Mouse (Mus musculus): ENCODE data around the gene Lipo1. TPM values are rescaled to one million over a fixed set of nuclear protein-coding genes. Genes with fewer than 3 reads are reported as not detected.
"Not testable (repeated sequence)": the region's sequence is repeated elsewhere in the genome, so short reads cannot be mapped to it uniquely, and the experiment has no call there.

Gene Lipo1
- polyA plus RNA-seq (2016; fragmentation: Nextera tagmentation; extraction: Ambion mirVana) = not detected in 2 replicates

DNA sequence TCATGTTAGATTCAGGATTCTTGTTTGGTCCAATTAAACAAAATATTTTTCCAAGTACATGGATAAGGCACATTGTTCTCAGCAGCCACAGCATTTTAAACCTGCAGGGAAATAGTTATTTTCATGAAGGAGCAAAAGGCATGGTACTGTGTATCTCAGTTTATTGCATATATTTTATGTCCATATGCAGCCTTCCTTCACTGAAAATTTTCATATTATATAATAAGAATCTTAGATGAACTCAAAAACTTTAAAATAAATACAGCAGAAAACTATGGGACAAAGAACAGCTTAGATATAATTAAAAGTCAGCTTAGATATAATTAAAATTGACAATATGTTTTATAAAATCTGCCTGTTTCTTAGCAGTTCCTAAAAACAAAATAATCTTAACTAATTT is at the start of gene Lipo1:
Gene Lipo1, minus strand, starts transcription at position 101 of the 400 bp plus-strand sequence.
- H3K4me3 ChIP-seq; H3K9me3 ChIP-seq (replicated peaks); H3K27me3 ChIP-seq (replicated peaks); ATAC-seq; H3K4me1 ChIP-seq; H3K9ac ChIP-seq; H3K27ac ChIP-seq; H3K4me2 ChIP-seq; H3K36me3 ChIP-seq: not testable (repeated sequence)

DNA sequence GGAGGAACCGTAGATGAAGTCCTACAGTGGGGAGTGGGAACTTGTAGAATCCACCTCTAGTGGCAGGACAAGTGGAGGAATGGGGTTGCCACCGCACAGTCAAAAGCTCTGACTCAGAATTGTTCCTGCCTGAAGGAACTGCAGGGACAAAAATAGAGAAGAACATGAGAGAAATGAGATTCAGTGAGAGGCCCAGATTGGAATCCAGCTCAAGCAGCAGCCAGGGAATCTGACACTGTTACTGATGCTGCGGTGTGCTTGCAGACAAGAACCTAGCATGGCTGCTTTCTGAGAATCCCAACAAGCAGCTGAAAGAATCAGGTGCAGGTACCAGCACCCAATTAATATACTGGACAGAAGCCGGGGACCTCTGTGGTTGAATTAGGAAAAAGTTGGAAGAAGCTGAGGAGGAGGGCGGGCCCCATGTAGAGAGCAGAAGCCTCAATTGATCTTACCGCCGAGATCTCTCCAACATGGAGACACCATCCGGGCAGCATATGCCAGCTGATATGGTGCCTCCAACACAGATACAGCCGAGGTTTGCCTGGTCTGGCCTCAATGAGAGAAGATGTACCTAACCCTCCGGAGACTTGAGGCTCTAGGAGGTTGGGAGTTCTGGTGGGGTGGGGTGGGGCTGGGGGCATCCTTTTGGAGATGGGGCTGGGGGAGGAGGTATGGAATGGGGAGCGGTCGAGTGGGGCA is 532 bp downstream of the Lipo1 start:
- no peaks in the 10 kb centered on the region for H3K9me3 ChIP-seq (replicated peaks)
- no peak overlapping the region for H3K9ac ChIP-seq
- no peaks in the 10 kb centered on the region for H3K4me1 ChIP-seq
- H3K4me2 ChIP-seq = no peak overlapping the region
- H3K36me3 ChIP-seq = no peaks in the 10 kb centered on the region
- H3K27ac ChIP-seq = no peak overlapping the region
- no peak for ATAC-seq
- 71% methylated on average over 12 of the region's 12 CpGs for WGBS (ENCODE audit: insufficient replicate concordance)
- H3K27me3 ChIP-seq (replicated peaks) = no peaks in the 10 kb centered on the region
- no peak overlapping the region for H3K4me3 ChIP-seq

DNA sequence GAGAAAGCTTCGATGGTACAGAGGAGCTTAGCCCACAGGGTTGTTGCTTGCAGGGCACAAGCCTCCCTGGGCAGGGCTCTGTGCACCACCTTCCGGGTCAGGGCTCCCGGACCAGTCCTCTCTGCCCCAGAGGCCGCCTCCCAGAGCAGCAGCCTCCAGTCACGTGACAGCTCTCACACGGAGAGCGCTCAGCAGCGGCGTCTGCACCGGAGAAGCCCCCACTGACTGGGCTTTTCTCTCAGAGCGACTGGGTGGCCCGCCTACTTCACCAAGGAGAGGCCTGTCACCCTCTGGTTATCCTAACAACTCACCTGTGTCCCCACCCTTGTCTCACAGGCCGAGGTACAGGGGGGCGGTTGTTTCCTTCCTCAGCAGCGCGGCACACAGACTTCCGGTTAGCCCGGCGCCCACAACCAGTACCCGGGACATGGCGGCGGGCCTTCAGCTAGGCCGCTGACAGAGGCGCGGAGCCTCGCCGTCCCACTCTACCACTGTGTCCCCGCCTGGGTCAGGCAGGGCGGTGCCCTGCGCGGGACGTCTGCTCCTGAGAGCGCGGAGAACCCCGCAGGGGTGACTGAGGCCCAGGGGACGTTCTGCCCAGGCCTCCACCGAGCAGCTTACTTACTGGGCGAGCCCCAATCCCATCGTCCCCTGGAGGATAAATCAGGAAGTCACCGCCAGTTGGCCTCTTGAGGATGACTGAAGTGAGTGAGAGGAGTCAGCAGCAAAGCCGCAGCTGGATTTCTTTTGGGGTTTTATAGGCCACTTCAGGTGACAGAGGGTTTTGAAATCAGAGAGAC is 25.8 kb downstream of the Lipo1 start, which contains the start of gene Lipo3:
Gene Lipo3, minus strand, starts transcription at position 665 of the 800 bp plus-strand sequence.
- not testable (repeated sequence) for H3K36me3 ChIP-seq; H3K4me1 ChIP-seq; H3K9ac ChIP-seq; H3K4me3 ChIP-seq; H3K27ac ChIP-seq; H3K9me3 ChIP-seq (replicated peaks); H3K27me3 ChIP-seq (replicated peaks); H3K4me2 ChIP-seq
- ATAC-seq = peak; percentile 64
- WGBS (ENCODE audit: insufficient replicate concordance) = 43% methylated on average over 13 of the region's 41 CpGs

DNA sequence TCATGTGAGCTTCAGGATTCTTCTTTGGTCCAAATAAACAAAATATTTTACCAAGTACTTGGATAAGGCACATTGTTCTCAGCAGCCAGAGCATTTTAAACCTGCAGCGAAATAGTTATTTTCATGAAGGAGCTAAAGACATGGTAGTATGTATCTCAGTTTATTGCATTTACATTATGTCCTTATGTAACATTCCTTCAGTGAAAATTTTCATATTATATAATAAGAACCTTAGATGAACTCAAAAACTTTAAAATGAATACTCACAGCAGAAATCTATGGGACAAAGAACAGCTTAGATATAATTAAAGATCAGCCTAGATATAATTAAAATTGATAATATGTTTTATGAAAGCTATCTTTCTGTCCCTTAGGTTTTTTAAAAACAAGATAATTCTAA is 36.0 kb downstream of the Lipo1 start, which contains the start of gene Lipo2:
Gene Lipo2, minus strand, starts transcription at position 101 of the 400 bp plus-strand sequence.
- not testable (repeated sequence) for H3K36me3 ChIP-seq; H3K27ac ChIP-seq; H3K4me1 ChIP-seq; ATAC-seq; H3K4me2 ChIP-seq; H3K9me3 ChIP-seq (replicated peaks); H3K27me3 ChIP-seq (replicated peaks); H3K9ac ChIP-seq; H3K4me3 ChIP-seq
- 84% methylated on average over 1 of the region's 1 CpGs for WGBS (ENCODE audit: insufficient replicate concordance)

Other genes starting within 250 kb of the Lipo1 start
- not detected in 2 replicates for gene Gm8978, start 162.2 kb downstream of the Lipo1 start, polyA plus RNA-seq (2016; fragmentation: Nextera tagmentation; extraction: Ambion mirVana)
- gene Lipo2, start 36.1 kb downstream of the Lipo1 start, polyA plus RNA-seq (2016; fragmentation: Nextera tagmentation; extraction: Ambion mirVana) = not detected in 2 replicates
- gene Lipo3, start 25.5 kb downstream of the Lipo1 start, polyA plus RNA-seq (2016; fragmentation: Nextera tagmentation; extraction: Ambion mirVana) = 3.7 TPM in 2 replicates
- gene Lipf, start 173.7 kb upstream of the Lipo1 start, polyA plus RNA-seq (2016; fragmentation: Nextera tagmentation; extraction: Ambion mirVana) = not detected in 2 replicates
- not detected in 2 replicates for gene Lipk, start 220.8 kb upstream of the Lipo1 start, polyA plus RNA-seq (2016; fragmentation: Nextera tagmentation; extraction: Ambion mirVana)

Data from liver, embryonic 12.5 days (tissue).